Mouse (Mus musculus) testis, adult 2 months (tissue): ENCODE results near the gene Slc12a4. TPM values are rescaled to one million over a fixed set of nuclear protein-coding genes. Genes with fewer than 3 reads are reported as not detected.
"Not testable (repeated sequence)": the region's sequence is repeated elsewhere in the genome, so short reads cannot be mapped to it uniquely, and the experiment has no call there.

Source experiments
- H3K27ac ChIP-seq: fragments of 200-500 bp; 2 replicates; pipeline ENCODE4 v1.5.1; 2012; ENCODE audit warnings: low read depth, low read length; ENCODE audit not compliant: control insufficient read depth, insufficient read depth
- H3K27me3 ChIP-seq: fragments of 200-500 bp; 2 replicates; pipeline ENCODE4 v1.6.1; 2012; ENCODE audit warnings: mild to moderate bottlenecking, low read length, moderate library complexity; ENCODE audit not compliant: control insufficient read depth, insufficient read depth
- H3K36me3 ChIP-seq: fragments of 200-500 bp; 2 replicates; pipeline ENCODE4 v1.6.1; 2012; ENCODE audit warnings: mild to moderate bottlenecking, low read length; ENCODE audit not compliant: control insufficient read depth, insufficient read depth
- H3K4me1 ChIP-seq: fragments of 200-500 bp; 2 replicates; pipeline ENCODE4 v1.6.1; 2012; ENCODE audit warnings: low read length; ENCODE audit not compliant: control insufficient read depth, insufficient read depth
- H3K4me3 ChIP-seq: fragments of 200-500 bp; 2 replicates; pipeline ENCODE4 v1.5.1; 2012; ENCODE audit warnings: low read depth, mild to moderate bottlenecking, low read length, moderate library complexity, mixed read lengths; ENCODE audit not compliant: control insufficient read depth
- CTCF ChIP-seq: fragments of 200-500 bp; IDR thresholded peaks from 2 replicates; pipeline ENCODE4 v1.5.1; 2012; ENCODE audit warnings: low read depth, mild to moderate bottlenecking, inconsistent platforms, low read length, moderate library complexity; ENCODE audit not compliant: control insufficient read depth, insufficient read depth, insufficient replicate concordance
- POLR2A ChIP-seq: fragments of 200-500 bp; IDR thresholded peaks from 2 replicates; pipeline ENCODE4 v1.6.1; 2012; ENCODE audit warnings: low read depth, mild to moderate bottlenecking, inconsistent platforms, low read length, moderate library complexity; ENCODE audit not compliant: control insufficient read depth
- polyA plus RNA-seq: library from polyadenylated mRNA; depleted of rRNA; stranded (reverse); fragments of >200 nt; gene quantifications from 2 replicates; pipeline ENCODE4 v1.2.3, GENCODE M21; 2012

Slc12a4 gene
- polyA plus RNA-seq, 1 experiment, result 5.6 TPM

GRCm38 (mm10) chr8:105991546-105991945, 25.6 kb upstream of the Slc12a4 start:
- Histone ChIP-seq H3K4me1 (peaks cover 12% of the 10 kb centered on the region), H3K4me3 (no peak overlapping the region), H3K27ac (no peak overlapping the region), H3K36me3 (no peaks in the 10 kb centered on the region), H3K27me3 (no peaks in the 10 kb centered on the region)
- no peak for TF ChIP-seq CTCF
- no peak for TF ChIP-seq POLR2A

GRCm38 (mm10) chr8:105990856-105991387, 25.0 kb upstream of the Slc12a4 start, which contains the start of gene Dus2:
Dus2 (plus strand) TSS chr8:105991337.
- Histone ChIP-seq H3K4me3 (peak within 1 kb of the TSS; percentile 69), H3K36me3 (no peaks in the 10 kb centered on the region), H3K27ac (no peak within 1 kb of the TSS)

GRCm38 (mm10) chr8:105988546-105988945, 22.6 kb upstream of the Slc12a4 start:
- no peak overlapping the region for H3K27ac ChIP-seq
- no peaks in the 10 kb centered on the region for H3K27me3 ChIP-seq
- no peak overlapping the region for H3K4me3 ChIP-seq
- H3K36me3 ChIP-seq, result no peaks in the 10 kb centered on the region
- peaks cover 11% of the 10 kb centered on the region for H3K4me1 ChIP-seq
- TF ChIP-seq POLR2A (no peak), CTCF (no peak)

More at GRCm38 (mm10) chr8:105990856-105991387, 25.0 kb upstream of the Slc12a4 start, which contains the start of gene Dus2:
- H3K4me1 ChIP-seq, result peaks cover 12% of the 10 kb centered on the region
- TF ChIP-seq CTCF (peak; percentile 86; the same call in 1 of the 2 replicates), POLR2A (no peak)
- H3K27me3 ChIP-seq, result no peaks in the 10 kb centered on the region

- H3K36me3 ChIP-seq, H3K27ac ChIP-seq, H3K4me1 ChIP-seq, H3K4me3 ChIP-seq, H3K27me3 ChIP-seq: not testable (repeated sequence)
These were observed 17.5 kb upstream of the Slc12a4 start for GRCm38 (mm10) chr8:105983406-105983805.

GRCm38 (mm10) chr8:105981146-105981545, 15.2 kb upstream of the Slc12a4 start:
- Histone ChIP-seq H3K27ac (no peak overlapping the region), H3K27me3 (no peaks in the 10 kb centered on the region), H3K36me3 (peaks cover 3% of the 10 kb centered on the region; the same call in 1 of the 2 replicates), H3K4me1 (peaks cover 3% of the 10 kb centered on the region), H3K4me3 (no peak overlapping the region)
- TF ChIP-seq POLR2A (no peak), CTCF (no peak)

GRCm38 (mm10) chr8:105979325-105979724, 13.4 kb upstream of the Slc12a4 start, which contains the start of gene Dpep3:
Dpep3 (minus strand) TSS chr8:105979429.
- Histone ChIP-seq H3K36me3 (peaks cover 4% of the 10 kb centered on the region), H3K27ac (peak within 1 kb of the TSS; percentile 76), H3K4me1 (peaks cover 3% of the 10 kb centered on the region), H3K4me3 (peak within 1 kb of the TSS; percentile 78), H3K27me3 (no peaks in the 10 kb centered on the region)
- TF ChIP-seq CTCF (peak; percentile 85; the same call in 1 of the 2 replicates), POLR2A (peak; percentile 89)

GRCm38 (mm10) chr8:105975363-105975762, 9.5 kb upstream of the Slc12a4 start:
- H3K4me3 ChIP-seq, result no peak overlapping the region
- no peak overlapping the region for H3K27ac ChIP-seq
- no peak for TF ChIP-seq POLR2A
- TF ChIP-seq CTCF, result no peak
- H3K27me3 ChIP-seq, result no peaks in the 10 kb centered on the region
- H3K36me3 ChIP-seq, result peaks cover 4% of the 10 kb centered on the region
- peaks cover 3% of the 10 kb centered on the region for H3K4me1 ChIP-seq
